Mouse (Mus musculus) stomach, embryonic 15.5 days (tissue): ENCODE measurements around the gene Ddx19a. TPM values are rescaled to one million over a fixed set of nuclear protein-coding genes. Genes with fewer than 3 reads are reported as not detected.

Experiments
- ATAC-seq: fragments of 200-750 bp; cut with Nextera tagmentation; 2 replicates; pipeline ENCODE4 v1.8.0; 2017; ENCODE audit warnings: low read depth, moderate number of reproducible peaks, moderate TSS enrichment; ENCODE audit not compliant: insufficient read depth, low FRiP score
- H3K27ac ChIP-seq: fragments of 300-500 bp; sonication (generic); 2 replicates; pipeline ENCODE4 v1.5.1; 2015; ENCODE audit warnings: mild to moderate bottlenecking, inconsistent platforms
- H3K27me3 ChIP-seq: fragments of 300-500 bp; sonication (generic); replicated peaks from 2 replicates; pipeline ENCODE4 v1.6.1; 2015; ENCODE audit warnings: inconsistent platforms
- H3K36me3 ChIP-seq: fragments of 300-500 bp; sonication (generic); 2 replicates; pipeline ENCODE4 v1.6.1; 2015; ENCODE audit warnings: inconsistent platforms
- H3K4me1 ChIP-seq: fragments of 300-500 bp; sonication (generic); 2 replicates; pipeline ENCODE4 v1.6.1; 2015; ENCODE audit warnings: inconsistent platforms
- H3K4me2 ChIP-seq: fragments of 300-500 bp; sonication (generic); 2 replicates; pipeline ENCODE4 v1.6.1; 2015; ENCODE audit warnings: mild to moderate bottlenecking, inconsistent platforms
- H3K4me3 ChIP-seq: fragments of 300-500 bp; sonication (generic); replicated peaks from 2 replicates; pipeline ENCODE4 v1.5.1; 2015; ENCODE audit warnings: inconsistent platforms
- H3K9ac ChIP-seq: fragments of 300-500 bp; sonication (generic); 2 replicates; pipeline ENCODE4 v1.6.1; 2015; ENCODE audit warnings: inconsistent platforms
- H3K9me3 ChIP-seq: fragments of 300-500 bp; sonication (generic); 2 replicates; pipeline ENCODE4 v1.6.1; 2016; ENCODE audit warnings: inconsistent platforms
- WGBS: fragments of 180-500 bp; shearing (Covaris S2); methylation state at CpG from one replicate; pipeline ENCODE4 v1.1.7; 2015; 5-methylcytosine and 5-hydroxymethylcytosine counted together
- microRNA-seq: library from miRNA; unstranded; fragments of <30 nt; microRNA quantifications from one replicate; pipeline ENCODE4, GENCODE M21; 2016
- polyA plus RNA-seq: library from polyadenylated mRNA; unstranded; fragments of >200 nt; fragmentation: Nextera tagmentation; extraction: Ambion mirVana; gene quantifications from 2 replicates; pipeline ENCODE4 v1.2.1, GENCODE M21; 2015

Ddx19a gene
- polyA plus RNA-seq, 1 experiment from 2014 or later: 11.8 TPM

DNA sequence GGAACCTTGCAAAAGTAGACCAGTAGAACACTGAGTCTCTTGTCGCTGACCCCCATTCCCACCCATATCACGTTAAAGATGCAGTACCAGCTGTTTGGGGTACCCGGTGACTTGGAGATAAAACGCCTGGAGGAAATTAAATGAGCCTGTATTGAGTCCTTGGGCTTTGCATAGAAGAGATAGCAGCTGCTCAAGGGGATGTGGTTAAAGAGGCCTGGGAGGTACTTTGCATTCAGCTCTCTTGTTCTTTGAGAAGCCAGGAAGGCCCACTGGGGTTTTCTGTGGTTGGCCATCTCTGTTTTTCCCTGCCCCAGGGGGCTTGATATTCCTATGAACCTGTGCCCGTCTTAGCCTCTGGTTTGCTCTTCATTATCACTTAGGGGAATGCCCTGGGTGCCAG is 68.5 kb downstream of the Ddx19a start:
- Histone ChIP-seq H3K36me3 (no peaks in the 10 kb centered on the region; the same call in 1 of the 2 replicates), H3K4me1 (peaks cover 17% of the 10 kb centered on the region), H3K4me2 (no peak overlapping the region), H3K27me3 (no peaks in the 10 kb centered on the region), H3K9ac (no peak overlapping the region), H3K27ac (no peak overlapping the region), H3K4me3 (no peak overlapping the region), H3K9me3 (no peaks in the 10 kb centered on the region)
- 69% methylated on average over 5 of the region's 5 CpGs for WGBS
- peak; percentile 61; the same call in 1 of the 2 replicates for ATAC-seq

DNA sequence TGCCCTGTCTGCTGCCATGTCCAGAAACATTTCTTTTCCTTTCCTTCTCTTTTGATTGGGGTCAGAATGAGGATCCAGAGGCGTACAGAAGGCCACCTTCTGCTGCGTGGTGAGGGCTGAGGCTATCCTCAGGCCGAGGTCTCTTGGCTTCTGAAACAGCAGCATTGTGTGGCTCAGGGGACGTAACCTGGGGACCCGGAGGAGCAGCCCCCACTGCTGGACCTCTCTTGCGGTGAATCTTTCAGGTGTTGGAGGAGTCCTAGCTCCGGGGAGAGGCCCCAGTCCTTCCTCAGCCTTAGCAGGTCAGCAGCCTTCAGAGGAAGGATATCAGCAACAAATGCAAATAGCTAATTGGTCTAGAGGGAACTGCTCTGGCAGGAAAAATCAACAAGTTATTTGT is 69.2 kb downstream of the Ddx19a start:
- no peak for ATAC-seq

DNA sequence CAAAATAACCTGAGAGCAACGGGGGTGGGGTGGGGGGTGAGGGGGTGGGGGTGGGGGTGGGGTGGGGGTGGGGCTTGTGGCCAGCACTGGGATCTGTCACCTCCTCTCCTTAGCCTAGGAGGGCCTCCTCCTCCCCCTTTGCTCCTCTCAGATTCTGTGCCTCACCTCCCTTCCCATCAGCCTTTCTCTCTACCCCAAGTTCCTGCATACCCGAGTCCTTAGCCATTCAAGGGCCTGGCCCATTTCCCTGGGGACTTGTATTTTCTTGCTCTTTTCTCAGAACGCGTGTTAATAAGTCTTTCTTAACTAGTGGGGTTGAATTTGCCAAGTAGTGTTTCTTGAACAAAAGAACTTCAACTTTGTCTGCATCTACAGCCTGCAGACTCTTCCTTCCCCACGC is 70.9 kb downstream of the Ddx19a start:
- Histone ChIP-seq H3K27me3 (no peaks in the 10 kb centered on the region), H3K27ac (no peak overlapping the region), H3K4me1 (peaks cover 21% of the 10 kb centered on the region), H3K9me3 (no peaks in the 10 kb centered on the region), H3K4me3 (no peak overlapping the region), H3K9ac (no peak overlapping the region), H3K36me3 (no peaks in the 10 kb centered on the region; the same call in 1 of the 2 replicates), H3K4me2 (no peak overlapping the region)
- ATAC-seq: no peak
- 36% methylated on average over 5 of the region's 5 CpGs for WGBS

More for the DNA sequence above, 69.2 kb downstream of the Ddx19a start:
- H3K9me3 ChIP-seq: no peaks in the 10 kb centered on the region
- H3K36me3 ChIP-seq: no peaks in the 10 kb centered on the region; the same call in 1 of the 2 replicates
- 72% methylated on average over 7 of the region's 7 CpGs for WGBS
- no peak overlapping the region for H3K4me3 ChIP-seq
- H3K27me3 ChIP-seq: no peaks in the 10 kb centered on the region
- H3K4me1 ChIP-seq: peaks cover 17% of the 10 kb centered on the region
- H3K9ac ChIP-seq: no peak overlapping the region
- H3K4me2 ChIP-seq: no peak overlapping the region
- no peak overlapping the region for H3K27ac ChIP-seq

DNA sequence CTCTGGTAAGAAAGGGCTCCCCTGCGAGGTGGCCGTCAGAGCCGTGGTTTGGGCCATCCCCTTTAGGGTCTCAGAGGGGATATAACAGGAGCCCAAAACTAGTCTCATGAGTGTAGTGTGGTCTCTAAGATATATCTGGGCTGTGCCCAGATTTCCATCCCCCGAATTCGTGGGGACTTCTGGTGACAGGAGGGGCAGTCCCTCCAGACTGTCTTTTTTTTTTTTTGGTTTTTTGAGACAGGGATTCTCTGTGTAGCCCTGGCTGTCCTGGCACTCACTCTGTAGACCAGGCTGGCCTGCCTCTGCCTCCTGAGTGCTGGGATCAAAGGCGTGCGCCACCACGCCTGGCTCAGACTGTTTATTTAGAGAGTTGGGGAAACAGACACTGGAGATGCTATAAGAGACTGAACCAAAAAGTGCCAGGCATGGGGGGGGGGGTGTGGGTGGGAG is 71.9 kb downstream of the Ddx19a start:
- no peak for ATAC-seq
- no peaks in the 10 kb centered on the region for H3K9me3 ChIP-seq
- 72% methylated on average over 8 of the region's 8 CpGs for WGBS
- peaks cover 24% of the 10 kb centered on the region for H3K4me1 ChIP-seq
- no peaks in the 10 kb centered on the region; the same call in 1 of the 2 replicates for H3K36me3 ChIP-seq
- H3K27me3 ChIP-seq: no peaks in the 10 kb centered on the region
- H3K4me2 ChIP-seq: no peak overlapping the region
- H3K9ac ChIP-seq: no peak overlapping the region
- H3K27ac ChIP-seq: no peak overlapping the region
- no peak overlapping the region for H3K4me3 ChIP-seq

Small RNA genes within 50 kb of the gene (microRNA-seq; reads per million reads assigned to microRNA genes)
- not detected for gene Gm24103
- gene Mir3473d: 1.4 reads per million

Other genes starting within 250 kb of the Ddx19a start
- 3.2 and 3.4 TPM in 2 replicates for gene Il34, start 191.9 kb downstream of the Ddx19a start, polyA plus RNA-seq
- gene Cog4, start 151.2 kb downstream of the Ddx19a start, polyA plus RNA-seq: 65.0 and 73.1 TPM in 2 replicates
- gene Sf3b3, start 151.0 kb downstream of the Ddx19a start, polyA plus RNA-seq: 122 and 127 TPM in 2 replicates
- 10.6 and 11.4 TPM in 2 replicates for gene Fuk, start 95.3 kb downstream of the Ddx19a start, polyA plus RNA-seq
- gene St3gal2, start 77.9 kb downstream of the Ddx19a start, polyA plus RNA-seq: 17.1 and 17.6 TPM in 2 replicates
- gene Ddx19b, start 34.0 kb upstream of the Ddx19a start, polyA plus RNA-seq: 6.4 and 6.9 TPM in 2 replicates
- 51.1 and 52.4 TPM in 2 replicates for gene Aars, start 35.3 kb upstream of the Ddx19a start, polyA plus RNA-seq
- 17.7 and 20.5 TPM in 2 replicates for gene Exosc6, start 58.5 kb upstream of the Ddx19a start, polyA plus RNA-seq
- not detected in 2 replicates for gene Clec18a, start 94.6 kb upstream of the Ddx19a start, polyA plus RNA-seq
- 8.6 and 9.6 TPM in 2 replicates for gene Pdpr, start 96.8 kb upstream of the Ddx19a start, polyA plus RNA-seq